Mouse (Mus musculus) testis, adult 2 months (tissue): ENCODE results near the gene Taar2. TPM values are rescaled to one million over a fixed set of nuclear protein-coding genes. Genes with fewer than 3 reads are reported as not detected.

Source experiments
- H3K27ac ChIP-seq: fragments of 200-500 bp; 2 replicates; pipeline ENCODE4 v1.5.1; 2012; ENCODE audit warnings: low read depth, low read length; ENCODE audit not compliant: control insufficient read depth, insufficient read depth
- H3K27me3 ChIP-seq: fragments of 200-500 bp; 2 replicates; pipeline ENCODE4 v1.6.1; 2012; ENCODE audit warnings: mild to moderate bottlenecking, low read length, moderate library complexity; ENCODE audit not compliant: control insufficient read depth, insufficient read depth
- H3K36me3 ChIP-seq: fragments of 200-500 bp; 2 replicates; pipeline ENCODE4 v1.6.1; 2012; ENCODE audit warnings: mild to moderate bottlenecking, low read length; ENCODE audit not compliant: control insufficient read depth, insufficient read depth
- H3K4me1 ChIP-seq: fragments of 200-500 bp; 2 replicates; pipeline ENCODE4 v1.6.1; 2012; ENCODE audit warnings: low read length; ENCODE audit not compliant: control insufficient read depth, insufficient read depth
- H3K4me3 ChIP-seq: fragments of 200-500 bp; 2 replicates; pipeline ENCODE4 v1.5.1; 2012; ENCODE audit warnings: low read depth, mild to moderate bottlenecking, low read length, moderate library complexity, mixed read lengths; ENCODE audit not compliant: control insufficient read depth
- CTCF ChIP-seq: fragments of 200-500 bp; IDR thresholded peaks from 2 replicates; pipeline ENCODE4 v1.5.1; 2012; ENCODE audit warnings: low read depth, mild to moderate bottlenecking, inconsistent platforms, low read length, moderate library complexity; ENCODE audit not compliant: control insufficient read depth, insufficient read depth, insufficient replicate concordance
- POLR2A ChIP-seq: fragments of 200-500 bp; IDR thresholded peaks from 2 replicates; pipeline ENCODE4 v1.6.1; 2012; ENCODE audit warnings: low read depth, mild to moderate bottlenecking, inconsistent platforms, low read length, moderate library complexity; ENCODE audit not compliant: control insufficient read depth
- polyA plus RNA-seq: library from polyadenylated mRNA; depleted of rRNA; stranded (reverse); fragments of >200 nt; gene quantifications from 2 replicates; pipeline ENCODE4 v1.2.3, GENCODE M21; 2012; rRNA removed

The Taar2 gene
- polyA plus RNA-seq, 1 experiment = not detected

DNA sequence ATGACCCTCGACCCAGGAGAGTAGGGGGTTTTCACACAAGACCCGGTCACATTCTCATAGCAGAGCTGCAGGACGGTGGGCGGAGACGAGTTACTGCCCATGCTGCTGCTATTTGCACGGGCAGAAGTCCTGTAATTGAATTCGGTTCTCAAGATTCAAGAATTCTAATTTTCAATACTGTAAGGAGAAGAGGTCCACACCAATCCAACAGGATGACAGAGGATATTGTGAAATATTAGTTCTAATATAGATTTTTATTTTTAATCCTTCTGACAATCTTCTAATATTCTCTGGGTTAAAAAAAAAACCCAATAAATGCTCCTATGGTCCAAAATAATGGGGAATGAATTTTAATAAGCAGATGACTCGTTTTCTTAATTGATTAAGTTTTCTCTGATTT lies 47.2 kb downstream of the Taar2 start, which contains the start of gene Taar6:
Gene Taar6, minus strand, starts transcription at position 101 of the 400 bp plus-strand sequence.
- Histone ChIP-seq H3K27me3 (no peaks in the 10 kb centered on the region), H3K36me3 (no peaks in the 10 kb centered on the region), H3K27ac (no peak within 1 kb of the TSS), H3K4me3 (no peak within 1 kb of the TSS), H3K4me1 (no peaks in the 10 kb centered on the region)
- TF ChIP-seq POLR2A (no peak), CTCF (no peak)

DNA sequence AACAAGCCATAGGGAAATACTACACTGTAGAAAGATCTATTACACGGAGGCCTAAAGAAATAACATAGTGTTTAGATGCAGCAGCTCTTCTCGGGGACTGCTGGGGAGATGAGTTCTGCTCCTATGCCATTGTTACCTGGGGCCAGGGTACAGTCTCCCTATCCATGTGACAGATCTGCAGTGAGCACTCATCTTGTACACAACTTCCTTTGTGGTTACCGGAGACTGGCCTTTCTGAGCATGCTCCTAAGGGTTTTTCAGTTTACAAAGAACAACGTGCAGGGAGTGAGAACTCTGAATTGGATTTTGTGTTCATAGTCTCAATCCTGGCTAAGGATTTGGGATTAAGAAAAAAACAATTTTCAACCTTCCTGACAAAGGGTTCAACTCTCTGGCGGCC lies 48.0 kb downstream of the Taar2 start:
- TF ChIP-seq POLR2A = no peak
- TF ChIP-seq CTCF = no peak
- Histone ChIP-seq H3K27me3 (no peaks in the 10 kb centered on the region), H3K27ac (no peak overlapping the region), H3K4me1 (no peaks in the 10 kb centered on the region), H3K4me3 (no peak overlapping the region), H3K36me3 (no peaks in the 10 kb centered on the region)

Other genes with a start within 250 kb of the Taar2 start
- gene Rps12, start 151.3 kb upstream of the Taar2 start, polyA plus RNA-seq = 737 and 854 TPM in 2 replicates
- 1.6 and 1.9 TPM in 2 replicates for gene Slc18b1, start 141.6 kb upstream of the Taar2 start, polyA plus RNA-seq
- gene Vnn3, start 87.1 kb upstream of the Taar2 start, polyA plus RNA-seq = 0.30 and 0.38 TPM in 2 replicates
- 0.22 and 1.1 TPM in 2 replicates for gene Vnn1, start 43.9 kb upstream of the Taar2 start, polyA plus RNA-seq
- gene Taar1, start 18.2 kb upstream of the Taar2 start, polyA plus RNA-seq = not detected in 2 replicates
- not detected in 2 replicates for gene Taar3, start 11.0 kb downstream of the Taar2 start, polyA plus RNA-seq
- not detected in 2 replicates for gene Taar4, start 21.9 kb downstream of the Taar2 start, polyA plus RNA-seq
- gene Taar5, start 32.1 kb downstream of the Taar2 start, polyA plus RNA-seq = not detected in 2 replicates
- not detected in 2 replicates for gene Taar6, start 47.1 kb downstream of the Taar2 start, polyA plus RNA-seq
- not detected in 2 replicates for gene Taar7a, start 54.9 kb downstream of the Taar2 start, polyA plus RNA-seq
- not detected in 2 replicates for gene Taar7b, start 61.4 kb downstream of the Taar2 start, polyA plus RNA-seq
- gene Taar7d, start 88.7 kb downstream of the Taar2 start, polyA plus RNA-seq = not detected in 2 replicates
- gene Taar7e, start 99.0 kb downstream of the Taar2 start, polyA plus RNA-seq = not detected in 2 replicates
- gene Taar7f, start 110.9 kb downstream of the Taar2 start, polyA plus RNA-seq = not detected in 2 replicates
- gene Taar8a, start 137.9 kb downstream of the Taar2 start, polyA plus RNA-seq = not detected in 2 replicates
- gene Taar8b, start 153.7 kb downstream of the Taar2 start, polyA plus RNA-seq = not detected in 2 replicates
- not detected in 2 replicates for gene Taar8c, start 163.3 kb downstream of the Taar2 start, polyA plus RNA-seq
- not detected in 2 replicates for gene Taar9, start 171.0 kb downstream of the Taar2 start, polyA plus RNA-seq
- gene Stx7, start 210.7 kb downstream of the Taar2 start, polyA plus RNA-seq = 9.8 and 14.9 TPM in 2 replicates